Mouse (Mus musculus) small intestine, adult 2 months (tissue): ENCODE measurements around the gene Edaradd. TPM values are rescaled to one million over a fixed set of nuclear protein-coding genes. Genes with fewer than 3 reads are reported as not detected.
A peak's percentile ranks its signal among the peaks of the same experiment; 100 is the strongest.

Experiments used
- H3K27ac ChIP-seq: fragments of 200-500 bp; 2 replicates; pipeline ENCODE4 v1.5.1; 2012; ENCODE audit warnings: low read depth, low read length, control low read depth, inconsistent platforms; ENCODE audit not compliant: insufficient read depth
- H3K27me3 ChIP-seq: fragments of 200-500 bp; 2 replicates; pipeline ENCODE4 v1.6.1; 2012; ENCODE audit warnings: mild to moderate bottlenecking, moderate library complexity, low read length, inconsistent platforms; ENCODE audit not compliant: control insufficient read depth, insufficient read depth
- H3K36me3 ChIP-seq: fragments of 200-500 bp; 2 replicates; pipeline ENCODE4 v1.6.1; 2012; ENCODE audit warnings: mild to moderate bottlenecking, low read length, control low read depth, inconsistent platforms; ENCODE audit not compliant: control insufficient read depth, insufficient read depth
- H3K4me1 ChIP-seq: fragments of 200-500 bp; 2 replicates; pipeline ENCODE4 v1.6.1; 2012; ENCODE audit warnings: low read length, inconsistent platforms, mixed read lengths; ENCODE audit not compliant: control insufficient read depth, insufficient read depth, insufficient read length
- H3K4me3 ChIP-seq: fragments of 200-500 bp; 2 replicates; pipeline ENCODE4 v1.5.1; 2012; ENCODE audit warnings: low read depth, mild to moderate bottlenecking, control low read depth, inconsistent platforms, low read length, moderate library complexity
- CTCF ChIP-seq: fragments of 200-500 bp; IDR thresholded peaks from 2 replicates; pipeline ENCODE4 v1.5.1; 2012; ENCODE audit warnings: low read depth, mild to moderate bottlenecking, control low read depth, inconsistent platforms, low read length, moderate library complexity, mixed read lengths; ENCODE audit not compliant: insufficient replicate concordance, insufficient read length; ENCODE audit errors: extremely low read depth
- POLR2A ChIP-seq: fragments of 200-500 bp; IDR thresholded peaks from 2 replicates; pipeline ENCODE4 v1.6.1; 2012; ENCODE audit warnings: low read depth, mild to moderate bottlenecking, control low read depth, inconsistent platforms, low read length, moderate library complexity
- WGBS: fragments of 180-500 bp; shearing (Covaris S2); methylation state at CpG from one replicate; pipeline ENCODE4 v1.1.7; 2018; 5-methylcytosine and 5-hydroxymethylcytosine counted together
- polyA plus RNA-seq: library from polyadenylated mRNA; depleted of rRNA; stranded (reverse); fragments of >200 nt; gene quantifications from 2 replicates; pipeline ENCODE4 v1.2.3, GENCODE M21; 2012

Gene Edaradd
- polyA plus RNA-seq, 1 experiment = 0.14 TPM

GRCm38 (mm10) chr13:12460881-12461729 lies 59.1 kb downstream of the Edaradd start:
- Histone ChIP-seq H3K36me3 (peaks cover 8% of the 10 kb centered on the region), H3K27me3 (no peaks in the 10 kb centered on the region), H3K27ac (peak overlapping the region; percentile 81), H3K4me1 (peaks cover 10% of the 10 kb centered on the region), H3K4me3 (peak overlapping the region; percentile 75)
- TF ChIP-seq CTCF (no peak), POLR2A (peak; percentile 62)
- WGBS = under 1% methylated on average over 59 of the region's 59 CpGs

- Histone ChIP-seq H3K4me1 (peaks cover 10% of the 10 kb centered on the region), H3K27ac (peak overlapping the region; percentile 81), H3K36me3 (peaks cover 12% of the 10 kb centered on the region), H3K27me3 (no peaks in the 10 kb centered on the region), H3K4me3 (peak overlapping the region; percentile 52)
- TF ChIP-seq POLR2A (no peak), CTCF (peak; percentile 32; the same call in 1 of the 2 replicates)
- WGBS = under 1% methylated on average over 8 of the region's 8 CpGs
Observed at GRCm38 (mm10) chr13:12460443-12460842, 59.8 kb downstream of the Edaradd start.

GRCm38 (mm10) chr13:12456711-12457110 lies 63.5 kb downstream of the Edaradd start:
- Histone ChIP-seq H3K27ac (peak overlapping the region; percentile 84), H3K36me3 (peaks cover 44% of the 10 kb centered on the region), H3K27me3 (no peaks in the 10 kb centered on the region), H3K4me1 (peaks cover 10% of the 10 kb centered on the region), H3K4me3 (no peak overlapping the region)
- WGBS = 42% methylated on average over 7 of the region's 7 CpGs
- no peak; the same call in 1 of the 2 replicates for TF ChIP-seq POLR2A
- TF ChIP-seq CTCF = no peak

GRCm38 (mm10) chr13:12454686-12455390 lies 65.4 kb downstream of the Edaradd start:
- H3K4me3 ChIP-seq = no peak overlapping the region
- WGBS = 90% methylated on average over 7 of the region's 7 CpGs
- peaks cover 54% of the 10 kb centered on the region for H3K36me3 ChIP-seq
- peaks cover 10% of the 10 kb centered on the region for H3K4me1 ChIP-seq
- no peaks in the 10 kb centered on the region for H3K27me3 ChIP-seq
- H3K27ac ChIP-seq = no peak overlapping the region
- no peak for TF ChIP-seq POLR2A
- no peak for TF ChIP-seq CTCF

GRCm38 (mm10) chr13:12453150-12453549 lies 67.1 kb downstream of the Edaradd start:
- H3K27me3 ChIP-seq = no peaks in the 10 kb centered on the region
- peaks cover 6% of the 10 kb centered on the region; the same call in 1 of the 2 replicates for H3K4me1 ChIP-seq
- peaks cover 51% of the 10 kb centered on the region for H3K36me3 ChIP-seq
- TF ChIP-seq POLR2A = no peak
- no peak for TF ChIP-seq CTCF
- no peak overlapping the region for H3K4me3 ChIP-seq
- H3K27ac ChIP-seq = no peak overlapping the region
- 93% methylated on average over 14 of the region's 14 CpGs for WGBS

GRCm38 (mm10) chr13:12442008-12442587 lies 78.1 kb downstream of the Edaradd start:
- no peaks in the 10 kb centered on the region for H3K4me1 ChIP-seq
- no peak for TF ChIP-seq CTCF
- TF ChIP-seq POLR2A = no peak
- 84% methylated on average over 2 of the region's 2 CpGs for WGBS
- H3K27ac ChIP-seq = no peak overlapping the region
- no peaks in the 10 kb centered on the region for H3K27me3 ChIP-seq
- H3K4me3 ChIP-seq = no peak overlapping the region
- peaks cover 63% of the 10 kb centered on the region for H3K36me3 ChIP-seq

GRCm38 (mm10) chr13:12440813-12441212 lies 79.4 kb downstream of the Edaradd start:
- 89% methylated on average over 6 of the region's 6 CpGs for WGBS
- Histone ChIP-seq H3K4me3 (no peak overlapping the region), H3K27ac (no peak overlapping the region), H3K36me3 (peaks cover 59% of the 10 kb centered on the region), H3K4me1 (no peaks in the 10 kb centered on the region), H3K27me3 (no peaks in the 10 kb centered on the region)
- TF ChIP-seq POLR2A (no peak), CTCF (no peak)
